Mouse (Mus musculus) embryonic facial prominence, embryonic 10.5 days (tissue): ENCODE results near the gene Marco. TPM values are rescaled to one million over a fixed set of nuclear protein-coding genes. Genes with fewer than 3 reads are reported as not detected.

Experiments
- DNase-seq: peaks from one replicate; pipeline ENCODE4 v3.0.0-alpha.2; 2017; ENCODE audit warnings: low spot score
- H3K27ac ChIP-seq: fragments of 300-500 bp; sonication (generic); replicated peaks from 2 replicates; pipeline ENCODE4 v1.5.1; 2016; ENCODE audit warnings: mild to moderate bottlenecking
- H3K27me3 ChIP-seq: fragments of 300-500 bp; sonication (generic); replicated peaks from 2 replicates; pipeline ENCODE4 v1.6.1; 2016; ENCODE audit warnings: low read depth, mild to moderate bottlenecking; ENCODE audit not compliant: poor library complexity, severe bottlenecking
- H3K36me3 ChIP-seq: fragments of 300-500 bp; sonication (generic); replicated peaks from 2 replicates; pipeline ENCODE4 v1.6.1; 2016; ENCODE audit warnings: mild to moderate bottlenecking, moderate library complexity
- H3K4me1 ChIP-seq: fragments of 300-500 bp; sonication (generic); 2 replicates; pipeline ENCODE4 v1.6.1; 2016
- H3K4me3 ChIP-seq: fragments of 300-500 bp; sonication (generic); 2 replicates; pipeline ENCODE4 v1.5.1; 2016; ENCODE audit warnings: mild to moderate bottlenecking, moderate library complexity
- H3K9me3 ChIP-seq: fragments of 300-500 bp; sonication (generic); 2 replicates; pipeline ENCODE4 v1.6.1; 2016; ENCODE audit warnings: mild to moderate bottlenecking
- WGBS: fragments of 180-500 bp; shearing (Covaris S2); methylation state at CpG from one replicate; pipeline ENCODE4 v1.1.7; 2016; 5-methylcytosine and 5-hydroxymethylcytosine counted together
- polyA plus RNA-seq: library from polyadenylated mRNA; unstranded; fragments of >200 nt; fragmentation: Nextera tagmentation; extraction: Ambion mirVana; gene quantifications from 2 replicates; pipeline ENCODE4 v1.2.1, GENCODE M21; 2016

The Marco gene
- polyA plus RNA-seq, 1 experiment from 2014 or later, result not detected

- no peak overlapping the region for H3K4me3 ChIP-seq
- no peak overlapping the region for H3K27ac ChIP-seq
- no peak for DNase-seq
- H3K36me3 ChIP-seq, result no peaks in the 10 kb centered on the region
- H3K27me3 ChIP-seq, result no peaks in the 10 kb centered on the region
- H3K9me3 ChIP-seq, result no peaks in the 10 kb centered on the region
- 0 out of 2 replicates have a peak, but pooled peaks cover 4% of the 10 kb centered on the region for H3K4me1 ChIP-seq
- WGBS, result 69% methylated on average over 8 of the region's 8 CpGs
Measured at GRCm38 (mm10) chr1:120425587-120425986, 79.2 kb downstream of the Marco start.

Other genes starting within 250 kb of the Marco start
- gene Steap3, start 232.3 kb downstream of the Marco start, polyA plus RNA-seq, result 2.6 and 3.6 TPM in 2 replicates
- gene C1ql2, start 164.4 kb downstream of the Marco start, polyA plus RNA-seq, result 0.14 and 0.24 TPM in 2 replicates
- 0.30 and 0.47 TPM in 2 replicates for gene En1, start 97.4 kb upstream of the Marco start, polyA plus RNA-seq